Mouse (Mus musculus) midbrain, embryonic 10.5 days (tissue): Measurements from ENCODE around the gene Gramd1a. TPM values are rescaled to one million over a fixed set of nuclear protein-coding genes. Genes with fewer than 3 reads are reported as not detected.

Experiments
- DNase-seq: peaks from one replicate; pipeline ENCODE4 v3.0.0-alpha.2; 2017; ENCODE audit warnings: low spot score
- H3K27ac ChIP-seq: fragments of 300-500 bp; sonication (generic); replicated peaks from 2 replicates; pipeline ENCODE4 v1.5.1; 2016; ENCODE audit warnings: mild to moderate bottlenecking
- H3K27me3 ChIP-seq: fragments of 300-500 bp; sonication (generic); 2 replicates; pipeline ENCODE4 v1.6.1; 2016; ENCODE audit warnings: low read depth, mild to moderate bottlenecking; ENCODE audit not compliant: poor library complexity, severe bottlenecking
- H3K36me3 ChIP-seq: fragments of 300-500 bp; sonication (generic); 2 replicates; pipeline ENCODE4 v1.6.1; 2016; ENCODE audit warnings: mild to moderate bottlenecking, moderate library complexity
- H3K4me1 ChIP-seq: fragments of 300-500 bp; sonication (generic); 2 replicates; pipeline ENCODE4 v1.6.1; 2016
- H3K4me3 ChIP-seq: fragments of 300-500 bp; sonication (generic); 2 replicates; pipeline ENCODE4 v1.5.1; 2016; ENCODE audit warnings: mild to moderate bottlenecking, moderate library complexity
- H3K9me3 ChIP-seq: fragments of 300-500 bp; sonication (generic); replicated peaks from 2 replicates; pipeline ENCODE4 v1.6.1; 2016; ENCODE audit warnings: mild to moderate bottlenecking
- WGBS: fragments of 180-500 bp; shearing (Covaris S2); methylation state at CpG from one replicate; pipeline ENCODE4 v1.1.7; 2016; 5-methylcytosine and 5-hydroxymethylcytosine counted together
- polyA plus RNA-seq: library from polyadenylated mRNA; unstranded; fragments of >200 nt; fragmentation: Nextera tagmentation; extraction: Ambion mirVana; gene quantifications from 2 replicates; pipeline ENCODE4 v1.2.1, GENCODE M21; 2016

The Gramd1a gene
- polyA plus RNA-seq, 1 experiment from 2014 or later = 90.0 TPM

DNA sequence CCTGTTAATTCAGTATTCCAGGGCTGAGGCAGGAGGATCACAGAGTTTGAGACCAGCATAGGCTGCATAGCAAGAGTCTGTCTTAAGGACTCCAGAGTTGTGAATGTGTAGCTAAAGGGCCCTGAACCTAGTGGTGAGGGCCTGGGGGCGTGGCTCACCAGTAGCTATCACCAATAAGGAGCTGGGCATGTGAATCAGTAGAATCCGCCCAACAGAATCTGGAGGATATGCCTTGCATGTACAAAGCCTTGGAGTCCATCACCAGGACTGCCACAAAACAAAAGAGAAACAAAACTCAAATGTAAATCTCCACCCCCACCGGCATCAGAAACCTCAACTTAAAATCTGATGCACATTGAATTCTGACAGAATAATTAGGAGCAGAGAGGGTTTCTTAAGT lies 7.6 kb downstream of the Gramd1a start:
- 81% methylated on average over 3 of the region's 3 CpGs for WGBS

DNA sequence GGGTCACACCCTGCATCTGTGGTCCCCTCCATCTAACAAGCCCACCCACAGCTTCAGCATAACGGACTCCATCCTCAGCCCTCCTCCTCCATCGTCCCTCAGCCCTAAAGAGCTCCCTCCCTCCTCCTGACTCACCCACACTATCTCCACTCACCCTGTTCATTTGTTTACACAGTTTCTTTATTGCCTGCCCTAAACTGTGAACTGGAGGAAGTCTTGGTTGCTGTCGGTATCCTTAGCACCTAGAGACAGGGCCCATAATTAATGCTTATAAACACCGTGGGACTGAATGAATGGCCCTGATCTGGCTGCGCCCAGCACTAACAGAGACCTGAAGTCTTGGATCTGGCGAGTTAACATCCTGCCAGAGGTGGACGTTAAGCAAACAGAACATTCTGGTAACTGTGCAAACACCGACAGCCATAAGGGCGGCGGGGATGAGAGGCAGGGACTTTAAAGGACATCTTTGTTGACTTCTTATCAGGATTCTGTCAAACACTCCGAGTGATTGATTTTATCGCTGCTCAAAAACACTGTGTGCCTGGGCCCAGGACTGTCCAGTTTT lies 10.0 kb downstream of the Gramd1a start:
- Histone ChIP-seq H3K4me3 (no peak overlapping the region), H3K36me3 (peaks cover 70% of the 10 kb centered on the region), H3K27ac (no peak overlapping the region), H3K27me3 (no peaks in the 10 kb centered on the region), H3K9me3 (0 out of 2 replicates have a peak, but pooled peaks cover 5% of the 10 kb centered on the region), H3K4me1 (peaks cover 28% of the 10 kb centered on the region)
- no peak for DNase-seq
- 85% methylated on average over 12 of the region's 12 CpGs for WGBS

More for the DNA sequence above, 7.6 kb downstream of the Gramd1a start:
- 0 out of 2 replicates have a peak, but pooled peaks cover 5% of the 10 kb centered on the region for H3K9me3 ChIP-seq
- H3K27ac ChIP-seq = peak overlapping the region; percentile 97
- peak overlapping the region; percentile 70 for H3K4me3 ChIP-seq
- no peaks in the 10 kb centered on the region for H3K27me3 ChIP-seq
- H3K4me1 ChIP-seq = peaks cover 42% of the 10 kb centered on the region
- no peak for DNase-seq
- peaks cover 46% of the 10 kb centered on the region for H3K36me3 ChIP-seq

DNA sequence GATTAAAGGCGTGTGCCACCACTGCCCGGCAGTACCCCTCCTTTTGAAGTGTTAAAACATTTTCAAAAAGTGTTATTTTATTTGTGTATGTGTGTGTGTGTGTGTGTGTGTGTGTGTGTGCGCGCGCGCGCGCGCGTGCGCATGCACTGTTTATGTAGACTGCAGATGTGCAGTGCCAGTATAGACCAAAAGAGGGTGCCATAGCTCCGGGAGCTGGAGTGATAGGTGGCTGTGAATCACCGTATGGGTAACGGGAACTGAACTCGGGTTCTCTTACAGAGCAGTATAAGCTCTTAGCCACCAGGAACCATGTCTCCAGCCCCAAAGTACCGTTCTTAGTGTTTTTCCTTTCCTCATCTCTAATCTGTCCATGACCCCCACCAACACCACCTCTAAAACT lies 10.8 kb downstream of the Gramd1a start:
- no peak for DNase-seq
- no peak overlapping the region for H3K27ac ChIP-seq
- no peaks in the 10 kb centered on the region for H3K27me3 ChIP-seq
- WGBS = 96% methylated on average over 16 of the region's 16 CpGs
- peaks cover 78% of the 10 kb centered on the region for H3K36me3 ChIP-seq
- 0 out of 2 replicates have a peak, but pooled peaks cover 5% of the 10 kb centered on the region for H3K9me3 ChIP-seq
- H3K4me1 ChIP-seq = peaks cover 27% of the 10 kb centered on the region
- H3K4me3 ChIP-seq = no peak overlapping the region

DNA sequence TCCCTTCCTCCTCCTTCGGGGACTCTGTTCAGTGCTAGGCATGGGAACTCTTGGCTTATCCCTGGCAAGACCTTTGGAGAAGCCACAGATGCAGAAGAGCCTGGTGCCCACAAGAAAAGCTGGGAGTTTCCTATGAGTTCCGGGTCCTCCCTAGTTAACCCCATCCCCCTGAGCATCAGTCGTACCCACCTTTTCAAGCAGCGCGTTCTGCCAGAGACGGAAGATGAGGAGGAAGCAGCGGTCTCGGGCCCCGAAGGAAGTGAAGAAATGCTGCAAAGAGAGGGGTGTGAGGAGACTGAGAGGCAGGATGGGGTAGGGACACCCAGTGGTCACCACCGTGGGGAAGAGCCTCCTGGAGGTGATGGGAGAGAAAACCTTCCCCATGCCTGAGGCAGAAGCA lies 14.8 kb downstream of the Gramd1a start:
- no peak overlapping the region for H3K27ac ChIP-seq
- H3K4me1 ChIP-seq = no peaks in the 10 kb centered on the region
- 95% methylated on average over 10 of the region's 10 CpGs for WGBS
- H3K27me3 ChIP-seq = no peaks in the 10 kb centered on the region
- DNase-seq = no peak
- 0 out of 2 replicates have a peak, but pooled peaks cover 5% of the 10 kb centered on the region for H3K9me3 ChIP-seq
- H3K36me3 ChIP-seq = peaks cover 100% of the 10 kb centered on the region
- H3K4me3 ChIP-seq = no peak overlapping the region

DNA sequence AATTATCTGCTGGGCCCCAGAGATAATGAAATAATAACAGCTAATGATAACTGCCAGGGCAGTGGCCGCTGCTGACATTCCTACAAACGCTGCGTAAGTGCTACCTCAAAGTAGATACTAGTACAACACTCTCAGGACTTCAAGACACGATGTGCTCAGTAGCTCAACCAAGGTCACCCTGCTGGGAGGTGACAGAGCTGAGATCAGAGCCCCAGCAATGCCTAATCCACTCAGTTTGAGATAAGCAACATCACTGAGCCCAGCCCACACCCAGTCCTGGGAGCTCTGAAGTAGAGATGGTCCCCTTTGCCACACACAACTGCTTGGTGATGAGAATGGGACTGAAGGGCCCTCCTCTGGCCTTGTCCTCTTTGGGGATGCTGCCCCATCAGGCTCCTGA lies 15.4 kb downstream of the Gramd1a start:
- H3K27ac ChIP-seq = no peak overlapping the region
- H3K36me3 ChIP-seq = peaks cover 100% of the 10 kb centered on the region
- 0 out of 2 replicates have a peak, but pooled peaks cover 3% of the 10 kb centered on the region for H3K9me3 ChIP-seq
- no peaks in the 10 kb centered on the region for H3K27me3 ChIP-seq
- DNase-seq = no peak
- no peaks in the 10 kb centered on the region for H3K4me1 ChIP-seq
- whole genome bisulfite sequencing = 93% methylated on average over 4 of the region's 4 CpGs
- H3K4me3 ChIP-seq = no peak overlapping the region

DNA sequence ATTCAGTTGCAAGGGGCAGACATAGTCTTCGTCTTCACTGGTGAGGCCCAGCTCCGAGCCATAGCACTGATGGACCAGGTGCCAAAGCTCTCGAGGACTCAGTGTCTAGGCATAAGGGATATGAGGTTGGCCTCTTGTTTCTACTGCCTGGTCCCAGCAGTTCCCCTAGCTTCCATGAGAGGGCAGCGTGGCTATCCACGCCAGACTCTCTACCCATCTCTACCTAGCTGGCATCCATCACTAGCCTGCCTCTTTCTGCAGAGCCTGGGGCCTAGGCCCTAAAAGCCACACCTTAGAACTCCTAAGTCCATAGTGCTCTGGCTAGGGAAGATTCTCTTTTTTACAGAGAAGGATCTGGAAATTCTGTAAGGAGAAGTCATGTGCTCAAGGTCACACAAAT lies 15.9 kb downstream of the Gramd1a start:
- no peaks in the 10 kb centered on the region for H3K27me3 ChIP-seq
- H3K9me3 ChIP-seq = no peaks in the 10 kb centered on the region
- no peak overlapping the region for H3K27ac ChIP-seq
- H3K4me1 ChIP-seq = no peaks in the 10 kb centered on the region
- 64% methylated on average over 5 of the region's 5 CpGs for WGBS
- peaks cover 100% of the 10 kb centered on the region for H3K36me3 ChIP-seq
- peak; percentile 43 for DNase-seq
- no peak overlapping the region for H3K4me3 ChIP-seq

DNA sequence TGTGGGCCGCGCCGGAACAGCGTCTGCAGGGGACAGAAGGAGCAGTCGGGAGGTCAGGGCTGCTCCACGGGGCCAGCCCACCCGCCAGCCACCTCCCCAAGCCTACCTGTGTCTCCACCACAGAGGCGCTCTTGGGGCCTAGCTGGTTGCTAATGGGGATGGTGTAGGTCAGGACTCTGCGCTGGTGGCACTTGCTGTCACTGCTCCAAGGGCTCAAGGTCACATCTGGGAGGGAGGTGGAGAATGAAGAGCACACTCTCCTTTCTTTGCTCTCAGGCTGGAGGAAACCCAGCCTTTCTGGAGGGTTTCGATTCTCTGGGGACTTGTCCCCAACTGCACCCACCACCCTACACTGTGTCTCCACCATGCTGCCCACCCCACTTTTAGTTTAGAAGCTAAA lies 20.0 kb downstream of the Gramd1a start:
- no peaks in the 10 kb centered on the region for H3K4me1 ChIP-seq
- H3K36me3 ChIP-seq = peaks cover 100% of the 10 kb centered on the region
- no peaks in the 10 kb centered on the region for H3K9me3 ChIP-seq
- H3K4me3 ChIP-seq = no peak overlapping the region
- no peak for DNase-seq
- WGBS = 96% methylated on average over 10 of the region's 10 CpGs
- no peak overlapping the region for H3K27ac ChIP-seq
- no peaks in the 10 kb centered on the region for H3K27me3 ChIP-seq

DNA sequence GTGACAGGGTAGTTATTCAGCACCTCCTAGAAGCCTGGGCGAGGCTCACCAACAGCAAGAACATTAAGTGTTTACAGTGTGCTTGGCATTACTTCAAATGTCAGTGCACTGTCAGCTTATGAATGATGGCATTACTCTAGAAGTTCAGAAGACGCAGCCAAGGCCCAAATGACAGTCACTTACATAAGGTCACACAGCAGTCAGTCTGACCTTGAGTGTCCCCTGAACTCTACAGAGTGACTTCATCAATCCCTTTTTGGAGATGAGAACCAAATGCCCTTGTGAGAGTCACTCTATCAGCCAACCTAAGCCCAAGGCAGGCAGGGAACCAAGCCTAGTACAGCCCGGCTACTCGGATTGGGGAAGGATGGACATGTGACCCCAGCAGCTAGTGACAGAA lies 23.8 kb downstream of the Gramd1a start:
- Histone ChIP-seq H3K4me3 (no peak overlapping the region), H3K4me1 (peaks cover 7% of the 10 kb centered on the region), H3K27me3 (peaks cover 27% of the 10 kb centered on the region), H3K27ac (no peak overlapping the region), H3K36me3 (peaks cover 88% of the 10 kb centered on the region), H3K9me3 (no peaks in the 10 kb centered on the region)
- DNase-seq = no peak
- WGBS = 97% methylated on average over 4 of the region's 4 CpGs

DNA sequence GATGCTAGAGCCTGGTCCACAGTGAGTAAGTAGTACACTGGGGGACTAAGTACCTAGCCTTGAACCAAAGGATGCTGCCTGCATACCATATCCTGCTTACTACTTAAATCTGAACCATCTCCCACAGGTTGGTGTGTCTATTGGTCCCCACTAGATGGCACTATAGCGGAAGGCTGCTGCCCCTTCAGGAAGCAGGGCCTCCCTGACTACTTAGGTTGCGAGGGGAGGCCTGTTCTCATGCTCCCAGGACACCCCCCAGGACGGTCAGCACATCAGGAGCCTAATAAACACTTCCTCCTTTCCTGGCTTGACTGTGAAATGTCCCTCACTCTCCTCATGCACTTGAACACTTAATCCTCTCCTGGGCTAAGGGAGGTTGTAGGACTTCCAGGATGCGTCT lies 24.9 kb downstream of the Gramd1a start:
- Histone ChIP-seq H3K4me3 (no peak overlapping the region), H3K36me3 (peaks cover 78% of the 10 kb centered on the region), H3K9me3 (no peaks in the 10 kb centered on the region), H3K27me3 (peaks cover 37% of the 10 kb centered on the region), H3K27ac (no peak overlapping the region), H3K4me1 (peaks cover 16% of the 10 kb centered on the region)
- peak; percentile 38 for DNase-seq
- WGBS = 41% methylated on average over 4 of the region's 4 CpGs

DNA sequence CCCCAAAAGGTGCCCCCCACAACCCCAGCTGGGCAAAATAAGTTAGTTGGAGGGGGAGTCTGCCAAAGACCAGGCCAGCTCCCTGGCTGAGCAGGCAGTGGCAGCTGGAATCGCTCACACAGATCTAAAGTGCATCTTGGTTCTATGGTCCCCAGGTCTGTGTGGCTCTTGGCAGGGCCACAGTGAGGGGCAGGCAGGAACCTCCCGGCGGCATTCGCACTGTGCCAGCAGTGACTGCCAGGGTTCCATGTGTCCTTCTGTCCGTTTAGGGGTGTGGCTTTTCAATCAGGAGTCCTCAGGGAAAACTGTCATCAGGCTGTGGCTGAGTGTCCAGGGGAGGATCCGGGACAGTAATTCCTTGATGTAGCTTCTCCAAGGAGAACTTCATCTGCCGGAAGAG lies 25.5 kb downstream of the Gramd1a start:
- Histone ChIP-seq H3K4me3 (no peak overlapping the region), H3K36me3 (peaks cover 72% of the 10 kb centered on the region), H3K4me1 (peaks cover 16% of the 10 kb centered on the region), H3K27ac (no peak overlapping the region), H3K27me3 (peaks cover 44% of the 10 kb centered on the region), H3K9me3 (no peaks in the 10 kb centered on the region)
- WGBS = 92% methylated on average over 7 of the region's 7 CpGs
- no peak for DNase-seq

DNA sequence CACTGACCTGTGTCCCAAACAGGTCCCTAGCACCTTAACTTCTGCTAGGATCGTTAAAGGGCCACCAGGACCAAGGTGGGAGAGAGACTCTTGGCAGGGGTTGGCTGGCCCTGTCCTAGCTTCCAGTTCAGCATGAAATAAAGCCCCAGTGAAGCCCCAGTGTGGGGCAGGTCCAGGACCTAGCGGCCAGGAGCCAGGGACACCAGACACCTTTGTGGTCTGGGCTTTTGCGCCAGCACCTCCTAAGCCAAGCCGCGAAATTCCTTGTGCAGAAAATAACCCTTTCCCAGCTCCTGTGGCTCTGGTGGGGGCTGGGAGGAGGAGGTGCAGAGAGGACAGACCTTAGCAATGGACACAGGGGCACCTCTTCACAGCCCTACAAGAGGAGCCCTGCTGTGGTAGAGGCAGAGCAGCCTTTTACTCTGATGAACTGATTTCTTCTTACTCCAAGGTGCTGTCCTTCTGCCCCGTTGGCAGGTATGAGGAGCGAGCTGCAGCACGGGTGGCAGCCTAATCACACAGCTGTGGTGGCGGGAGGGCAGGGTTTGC lies 27.5 kb downstream of the Gramd1a start:
- peaks cover 52% of the 10 kb centered on the region for H3K36me3 ChIP-seq
- H3K9me3 ChIP-seq = no peaks in the 10 kb centered on the region
- no peak overlapping the region for H3K4me3 ChIP-seq
- peaks cover 16% of the 10 kb centered on the region for H3K4me1 ChIP-seq
- H3K27me3 ChIP-seq = peaks cover 56% of the 10 kb centered on the region
- DNase-seq = no peak
- no peak overlapping the region for H3K27ac ChIP-seq
- 68% methylated on average over 9 of the region's 9 CpGs for WGBS

DNA sequence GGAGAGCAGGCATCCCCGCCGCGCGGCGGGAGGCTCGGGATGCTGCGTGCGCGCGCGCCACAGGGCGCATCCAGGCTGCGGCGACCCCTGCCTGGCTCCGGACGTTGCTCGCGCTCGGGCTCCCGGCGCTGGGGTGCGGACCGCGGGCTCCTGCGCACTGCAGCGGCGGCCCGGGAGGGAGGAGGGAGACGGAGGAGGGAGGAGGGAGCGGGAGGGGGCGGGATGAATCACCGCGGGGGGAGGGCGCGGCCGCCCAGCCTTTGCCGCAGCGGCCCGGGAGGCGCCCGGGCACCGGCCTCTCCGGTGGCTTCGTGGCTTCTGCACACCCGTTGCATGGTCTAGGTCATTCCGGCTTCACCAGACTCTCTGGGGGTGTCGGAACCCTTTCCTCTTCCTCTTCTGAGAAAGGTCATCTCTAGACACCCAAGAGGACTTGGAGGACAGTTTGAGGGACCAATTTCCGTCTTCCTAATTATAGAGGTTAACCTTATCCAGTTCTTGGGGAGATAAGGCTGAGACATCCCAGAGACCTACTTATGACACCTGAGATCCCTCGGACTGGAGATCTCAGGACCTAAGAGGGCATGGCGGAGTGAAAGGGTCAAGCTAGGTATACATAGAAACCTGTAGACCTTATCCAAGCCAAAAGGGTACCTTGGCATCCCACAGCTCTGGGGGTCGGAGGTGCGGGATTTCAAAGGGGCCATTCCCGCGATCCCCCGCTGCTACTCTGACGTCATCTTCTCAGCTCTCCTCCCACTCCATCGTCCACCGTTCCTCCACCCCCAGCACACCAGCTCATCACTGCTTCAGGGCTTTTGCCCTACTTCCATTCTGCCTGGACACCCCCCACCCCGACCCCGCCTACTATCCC lies 28.6 kb downstream of the Gramd1a start, which contains the start of gene Scn1b:
Gene Scn1b, minus strand, starts transcription at position 153 of the 874 bp plus-strand sequence.
- H3K27me3 ChIP-seq = peaks cover 56% of the 10 kb centered on the region
- DNase-seq = peak; percentile 39
- H3K36me3 ChIP-seq = peaks cover 41% of the 10 kb centered on the region
- H3K4me3 ChIP-seq = peak within 1 kb of the TSS; percentile 63
- H3K4me1 ChIP-seq = peaks cover 16% of the 10 kb centered on the region
- H3K27ac ChIP-seq = peak within 1 kb of the TSS; percentile 42
- 2% methylated on average over 50 of the region's 60 CpGs for whole genome bisulfite sequencing
- no peaks in the 10 kb centered on the region for H3K9me3 ChIP-seq
